In the genomic region with DNA sequence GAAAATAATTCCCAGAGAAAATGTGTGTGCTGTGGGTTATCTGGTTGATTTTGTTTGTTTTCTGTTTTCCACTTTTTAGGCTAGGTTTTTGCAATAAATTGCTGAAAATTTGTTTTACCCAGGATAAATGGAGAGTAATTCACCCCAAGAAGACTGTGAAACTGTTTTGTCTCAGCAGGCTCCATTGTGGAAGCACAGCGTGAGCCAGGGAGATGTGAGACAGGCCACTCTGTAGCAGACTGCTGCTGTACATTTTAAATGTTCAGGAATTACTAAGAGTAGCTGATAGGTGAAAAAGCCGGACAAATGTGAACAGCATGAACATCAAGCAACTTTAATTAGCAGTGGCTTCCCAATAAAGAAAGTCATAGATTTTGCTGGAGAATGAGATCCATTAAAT, we compare ENCODE assay signal across 26 mouse cellular contexts.
"Had no signal": no experiment of that assay in that cellular context is flagged by ENCODE, and none has a peak within 500 bp of the region (broad histone marks: within the 10 kb centered on the region; RNA-seq: fewer than 3 reads in every experiment).

No protein-coding gene starts in this region.

- H3K36me3 ChIP-seq: heart, embryonic 13.5 days; heart, embryonic 15.5 days; hindbrain, embryonic 13.5 days; hindbrain, embryonic 15.5 days; kidney, embryonic 15.5 days; limb, embryonic 13.5 days; limb, embryonic 15.5 days; liver, embryonic 12.5 days had no signal

- H3K27ac ChIP-seq: heart, embryonic 13.5 days; heart, embryonic 15.5 days; hindbrain, embryonic 13.5 days; hindbrain, embryonic 15.5 days; hindbrain, postnatal 0 days; kidney, embryonic 15.5 days; kidney, postnatal 0 days; limb, embryonic 13.5 days; limb, embryonic 15.5 days; liver, embryonic 12.5 days; liver, embryonic 14.5 days had no signal

- ATAC-seq: hindbrain, postnatal 0 days; intestine, embryonic 16.5 days; liver, embryonic 12.5 days had no signal

- H3K9ac ChIP-seq: heart, embryonic 13.5 days; heart, embryonic 15.5 days; hindbrain, embryonic 13.5 days; hindbrain, embryonic 15.5 days; kidney, embryonic 15.5 days; limb, embryonic 13.5 days; limb, embryonic 15.5 days; liver, embryonic 12.5 days; liver, embryonic 14.5 days had no signal

- H3K9me3 ChIP-seq: heart, embryonic 13.5 days; heart, embryonic 15.5 days; hindbrain, embryonic 13.5 days; hindbrain, embryonic 15.5 days; kidney, embryonic 15.5 days; limb, embryonic 13.5 days; limb, embryonic 15.5 days; liver, embryonic 12.5 days had no signal

- H3K4me1 ChIP-seq: heart, embryonic 13.5 days; heart, embryonic 15.5 days; hindbrain, embryonic 15.5 days; kidney, embryonic 15.5 days; limb, embryonic 13.5 days; limb, embryonic 15.5 days; liver, embryonic 12.5 days had no signal

- DNase-seq: gastrocnemius, postnatal 14 days; gastrocnemius, postnatal 36 days; heart, adult 18-20 months; heart, postnatal 14 days; heart, postnatal 36 days; kidney, adult 11 months; kidney, adult 2 months; kidney, adult 9 months; kidney, postnatal 14 days; kidney, postnatal 36 days; layer of hippocampus, adult 9-11 months; layer of hippocampus, postnatal 36 days; left cerebral cortex, postnatal 4 days had no signal

- H3K4me2 ChIP-seq: heart, embryonic 11.5 days; heart, embryonic 13.5 days; heart, embryonic 15.5 days; hindbrain, embryonic 13.5 days; hindbrain, embryonic 15.5 days; kidney, embryonic 15.5 days; limb, embryonic 13.5 days; limb, embryonic 15.5 days; liver, embryonic 12.5 days had no signal

- H3K27me3 ChIP-seq: heart, embryonic 13.5 days; heart, embryonic 15.5 days; hindbrain, embryonic 13.5 days; hindbrain, embryonic 15.5 days; kidney, embryonic 15.5 days; limb, embryonic 13.5 days; limb, embryonic 15.5 days; liver, embryonic 12.5 days had no signal

- H3K4me3 ChIP-seq: heart, embryonic 13.5 days; heart, embryonic 15.5 days; hindbrain, embryonic 13.5 days; hindbrain, embryonic 15.5 days; kidney, embryonic 15.5 days; limb, embryonic 13.5 days; limb, embryonic 15.5 days; liver, embryonic 12.5 days had no signal
